Mouse (Mus musculus): ENCODE data around the gene Arid1b. TPM values are rescaled to one million over a fixed set of nuclear protein-coding genes. Genes with fewer than 3 reads are reported as not detected.

Arid1b gene
- polyA plus RNA-seq, 2 experiments: 14.7 to 20.5 TPM

DNA sequence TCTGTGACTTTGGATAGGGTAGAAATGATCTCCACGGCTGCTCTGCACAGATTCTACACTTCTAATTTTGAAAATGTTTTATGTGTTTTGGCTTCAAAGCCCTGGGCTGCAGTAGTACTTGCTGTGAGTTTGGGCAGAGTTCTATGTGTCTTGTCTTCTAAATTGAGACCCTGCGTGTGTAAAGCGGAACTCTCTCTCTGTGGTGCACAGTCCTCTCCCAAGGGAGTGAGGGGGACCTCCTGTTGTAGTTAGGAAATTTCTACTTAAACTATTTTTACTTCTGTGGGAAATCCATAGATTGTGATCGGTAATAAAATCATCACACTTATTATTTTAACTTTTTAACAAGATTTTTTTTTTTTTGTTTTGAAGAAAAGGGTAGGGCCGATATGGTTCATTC lies 185.3 kb downstream of the Arid1b start:
- Histone ChIP-seq H3K9ac (ENCODE audit: low read depth, low read length, severe bottlenecking) (no peak overlapping the region), H3K4me1 (ENCODE audit: control insufficient read depth, insufficient read depth, low read length) (peaks cover 9% of the 10 kb centered on the region), H3K27ac (replicated peaks; ENCODE audit: low read depth, low read length) (no peak overlapping the region), H3K4me2 (replicated peaks; ENCODE audit: low read depth, low read length, severe bottlenecking) (no peak overlapping the region), H3K27me3 (ENCODE audit: control insufficient read depth, insufficient read depth, low read length) (no peaks in the 10 kb centered on the region), H3K36me3 (ENCODE audit: control insufficient read depth, insufficient read depth, low read length) (no peaks in the 10 kb centered on the region), H3K9me3 (ENCODE audit: control insufficient read depth, low read length) (no peaks in the 10 kb centered on the region), H3K4me3 (replicated peaks; ENCODE audit: low read length) (no peak overlapping the region)
- WGBS: 74% methylated on average over 5 of the region's 5 CpGs
- DNase-seq (ENCODE audit: low spot score) (no peak), ATAC-seq (ENCODE audit: low FRiP score, low read depth) (no peak)
- TF ChIP-seq POLR2A (IDR thresholded peaks at IDR 0.05; ENCODE audit: borderline replicate concordance, extremely low read depth, insufficient read depth, insufficient read length): no peak

DNA sequence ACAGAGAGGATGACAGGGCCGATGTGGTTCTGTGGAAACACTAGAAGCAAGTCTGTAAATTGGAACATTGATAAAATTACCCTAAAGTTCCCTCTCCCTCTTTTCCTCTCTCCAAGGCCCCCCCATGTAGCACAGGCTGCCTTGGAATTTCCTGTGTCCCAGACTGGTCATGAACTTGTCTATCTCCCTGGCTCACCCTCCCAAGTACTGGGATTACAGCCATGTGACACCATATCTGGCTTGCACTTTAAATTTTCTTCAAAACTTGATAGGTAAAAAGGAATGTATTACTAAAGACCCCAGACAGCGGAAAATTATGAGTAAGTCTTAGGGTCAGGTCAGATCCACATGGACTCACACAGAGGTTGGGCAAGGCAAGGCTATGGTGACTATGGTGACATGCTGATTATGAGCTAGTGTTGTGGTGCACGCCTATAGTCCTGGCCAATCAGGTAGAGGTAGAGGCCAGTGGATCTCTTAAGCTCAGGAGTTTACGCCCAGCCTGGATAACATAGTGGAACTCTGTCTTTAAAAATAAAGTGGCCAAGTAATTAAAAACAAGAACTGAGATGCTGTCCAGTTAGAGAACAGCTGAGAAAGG lies 185.9 kb downstream of the Arid1b start:
- 79% methylated on average over 4 of the region's 4 CpGs for WGBS
- H3K4me2 ChIP-seq (replicated peaks; ENCODE audit: low read depth, low read length, severe bottlenecking): no peak overlapping the region
- no peak for ATAC-seq (ENCODE audit: low FRiP score, low read depth)
- H3K36me3 ChIP-seq (ENCODE audit: control insufficient read depth, insufficient read depth, low read length): no peaks in the 10 kb centered on the region
- no peak overlapping the region for H3K9ac ChIP-seq (ENCODE audit: low read depth, low read length, severe bottlenecking)
- no peak for TF ChIP-seq POLR2A (IDR thresholded peaks at IDR 0.05; ENCODE audit: borderline replicate concordance, extremely low read depth, insufficient read depth, insufficient read length)
- peaks cover 9% of the 10 kb centered on the region for H3K4me1 ChIP-seq (ENCODE audit: control insufficient read depth, insufficient read depth, low read length)
- H3K4me3 ChIP-seq (replicated peaks; ENCODE audit: low read length): no peak overlapping the region
- no peak overlapping the region for H3K27ac ChIP-seq (replicated peaks; ENCODE audit: low read depth, low read length)
- no peaks in the 10 kb centered on the region for H3K27me3 ChIP-seq (ENCODE audit: control insufficient read depth, insufficient read depth, low read length)
- no peaks in the 10 kb centered on the region for H3K9me3 ChIP-seq (ENCODE audit: control insufficient read depth, low read length)
- no peak for DNase-seq (ENCODE audit: low spot score)

- Histone ChIP-seq H3K9ac (ENCODE audit: low read depth, low read length, severe bottlenecking) (no peak overlapping the region), H3K27me3 (ENCODE audit: control insufficient read depth, insufficient read depth, low read length) (no peaks in the 10 kb centered on the region), H3K4me3 (replicated peaks; ENCODE audit: low read length) (no peak overlapping the region), H3K4me1 (ENCODE audit: control insufficient read depth, insufficient read depth, low read length) (peaks cover 9% of the 10 kb centered on the region), H3K27ac (replicated peaks; ENCODE audit: low read depth, low read length) (no peak overlapping the region), H3K4me2 (replicated peaks; ENCODE audit: low read depth, low read length, severe bottlenecking) (no peak overlapping the region), H3K9me3 (ENCODE audit: control insufficient read depth, low read length) (no peaks in the 10 kb centered on the region), H3K36me3 (ENCODE audit: control insufficient read depth, insufficient read depth, low read length) (no peaks in the 10 kb centered on the region)
- 65% methylated on average over 6 of the region's 6 CpGs for whole genome bisulfite sequencing
- DNase-seq (ENCODE audit: low spot score) (no peak), ATAC-seq (ENCODE audit: low FRiP score, low read depth) (no peak)
- TF ChIP-seq POLR2A (IDR thresholded peaks at IDR 0.05; ENCODE audit: borderline replicate concordance, extremely low read depth, insufficient read depth, insufficient read length): no peak
Observed at GRCm38 (mm10) chr17:5180925-5181324, 186.8 kb downstream of the Arid1b start.

DNA sequence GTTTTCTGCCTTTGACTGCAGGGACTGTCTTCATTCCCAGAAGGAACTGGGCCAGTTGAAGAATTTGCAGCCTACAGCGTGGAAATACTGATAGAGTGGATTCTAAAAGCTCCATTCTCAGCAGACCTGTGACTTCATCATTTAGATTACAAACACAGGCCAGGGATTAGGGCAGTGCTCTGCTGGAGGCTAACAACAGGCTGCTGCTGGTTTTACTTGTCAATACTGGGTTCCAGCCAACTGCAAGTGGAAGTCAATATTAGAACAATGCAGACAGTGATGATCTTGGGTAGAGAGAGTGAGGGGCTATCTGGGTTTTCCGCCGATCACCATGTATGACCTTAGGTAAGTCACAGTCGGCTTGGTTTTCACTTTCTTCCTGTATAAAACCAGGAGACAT lies 188.4 kb downstream of the Arid1b start:
- TF ChIP-seq POLR2A (IDR thresholded peaks at IDR 0.05; ENCODE audit: borderline replicate concordance, extremely low read depth, insufficient read depth, insufficient read length): no peak
- H3K36me3 ChIP-seq (ENCODE audit: control insufficient read depth, insufficient read depth, low read length): no peaks in the 10 kb centered on the region
- H3K9ac ChIP-seq (ENCODE audit: low read depth, low read length, severe bottlenecking): no peak overlapping the region
- DNase-seq (ENCODE audit: low spot score): no peak
- no peak overlapping the region for H3K4me3 ChIP-seq (replicated peaks; ENCODE audit: low read length)
- H3K4me2 ChIP-seq (replicated peaks; ENCODE audit: low read depth, low read length, severe bottlenecking): no peak overlapping the region
- WGBS: 89% methylated on average over 4 of the region's 4 CpGs
- no peaks in the 10 kb centered on the region for H3K9me3 ChIP-seq (ENCODE audit: control insufficient read depth, low read length)
- no peak for ATAC-seq (ENCODE audit: low FRiP score, low read depth)
- no peaks in the 10 kb centered on the region for H3K27me3 ChIP-seq (ENCODE audit: control insufficient read depth, insufficient read depth, low read length)
- H3K4me1 ChIP-seq (ENCODE audit: control insufficient read depth, insufficient read depth, low read length): peaks cover 10% of the 10 kb centered on the region
- H3K27ac ChIP-seq (replicated peaks; ENCODE audit: low read depth, low read length): no peak overlapping the region

- Histone ChIP-seq H3K4me3 (replicated peaks; ENCODE audit: low read length) (no peak overlapping the region), H3K27me3 (ENCODE audit: control insufficient read depth, insufficient read depth, low read length) (no peaks in the 10 kb centered on the region), H3K27ac (replicated peaks; ENCODE audit: low read depth, low read length) (no peak overlapping the region), H3K9ac (ENCODE audit: low read depth, low read length, severe bottlenecking) (no peak overlapping the region), H3K4me2 (replicated peaks; ENCODE audit: low read depth, low read length, severe bottlenecking) (no peak overlapping the region), H3K4me1 (ENCODE audit: control insufficient read depth, insufficient read depth, low read length) (peaks cover 14% of the 10 kb centered on the region; the same call in 1 of the 2 replicates), H3K36me3 (ENCODE audit: control insufficient read depth, insufficient read depth, low read length) (no peaks in the 10 kb centered on the region), H3K9me3 (ENCODE audit: control insufficient read depth, low read length) (no peaks in the 10 kb centered on the region)
- no peak for TF ChIP-seq POLR2A (IDR thresholded peaks at IDR 0.05; ENCODE audit: borderline replicate concordance, extremely low read depth, insufficient read depth, insufficient read length)
- ATAC-seq (ENCODE audit: low FRiP score, low read depth): no peak
- DNase-seq (ENCODE audit: low spot score): no peak
- WGBS: 78% methylated on average over 4 of the region's 4 CpGs
Observed at GRCm38 (mm10) chr17:5185501-5185900, 191.4 kb downstream of the Arid1b start.

Data from limb, embryonic 14.5 days (tissue).